Mouse (Mus musculus): ENCODE data around the gene Ehmt2. TPM values are rescaled to one million over a fixed set of nuclear protein-coding genes. Genes with fewer than 3 reads are reported as not detected.

The Ehmt2 gene
- 27.4 and 30.6 TPM in 2 replicates for polyA plus RNA-seq (2012; ENCODE audit: insufficient read depth, insufficient read length, missing spikeins)

GRCm38 (mm10) chr17:34898160-34898586 is at the start of gene Ehmt2, which contains the start of gene C2:
Ehmt2 (plus strand) TSS chr17:34898469.
C2 (minus strand) TSS chr17:34898265.
- peak within 1 kb of the TSS; percentile 96 for H3K27ac ChIP-seq (replicated peaks; ENCODE audit: low read depth, low read length)
- H3K4me3 ChIP-seq (ENCODE audit: insufficient read depth, low read depth, low read length), result peak within 1 kb of the TSS; percentile 97
- H3K4me1 ChIP-seq (ENCODE audit: control insufficient read depth, insufficient read depth, insufficient read length, low read length), result peaks cover 3% of the 10 kb centered on the region; the same call in 1 of the 2 replicates

GRCm38 (mm10) chr17:34849722-34850516 is 48.4 kb upstream of the Ehmt2 start, which contains the start of the genes Skiv2l and Nelfe:
Skiv2l (minus strand) TSS chr17:34850210.
Nelfe (plus strand) TSS chr17:34850391.
- Histone ChIP-seq H3K4me1 (ENCODE audit: control insufficient read depth, insufficient read depth, insufficient read length, low read length) (peaks cover 7% of the 10 kb centered on the region; the same call in 1 of the 2 replicates), H3K27ac (replicated peaks; ENCODE audit: low read depth, low read length) (peak within 1 kb of the TSS; percentile 31; the same call in 1 of the 2 replicates), H3K4me3 (ENCODE audit: insufficient read depth, low read depth, low read length) (peak within 1 kb of the TSS; percentile 78)

- peak overlapping the region; percentile 78 for H3K4me3 ChIP-seq (ENCODE audit: insufficient read depth, low read depth, low read length)
- peaks cover 7% of the 10 kb centered on the region; the same call in 1 of the 2 replicates for H3K4me1 ChIP-seq (ENCODE audit: control insufficient read depth, insufficient read depth, insufficient read length, low read length)
- H3K27ac ChIP-seq (replicated peaks; ENCODE audit: low read depth, low read length), result 0 out of 2 replicates have a peak overlapping the region, but pooled peaks have one; percentile 13
These were observed 47.6 kb upstream of the Ehmt2 start for GRCm38 (mm10) chr17:34850517-34851125.

GRCm38 (mm10) chr17:34853511-34853910 is 44.8 kb upstream of the Ehmt2 start:
- Histone ChIP-seq H3K4me3 (ENCODE audit: insufficient read depth, low read depth, low read length) (no peak overlapping the region), H3K27ac (replicated peaks; ENCODE audit: low read depth, low read length) (no peak overlapping the region), H3K4me1 (ENCODE audit: control insufficient read depth, insufficient read depth, insufficient read length, low read length) (peaks cover 7% of the 10 kb centered on the region; the same call in 1 of the 2 replicates)

- Histone ChIP-seq H3K4me1 (ENCODE audit: control insufficient read depth, insufficient read depth, insufficient read length, low read length) (peaks cover 3% of the 10 kb centered on the region; the same call in 1 of the 2 replicates), H3K27ac (replicated peaks; ENCODE audit: low read depth, low read length) (no peak overlapping the region), H3K4me3 (ENCODE audit: insufficient read depth, low read depth, low read length) (no peak overlapping the region)
These were observed 43.5 kb upstream of the Ehmt2 start for GRCm38 (mm10) chr17:34854761-34855160.

GRCm38 (mm10) chr17:34855825-34856224 is 42.4 kb upstream of the Ehmt2 start:
- Histone ChIP-seq H3K4me3 (ENCODE audit: insufficient read depth, low read depth, low read length) (no peak overlapping the region), H3K4me1 (ENCODE audit: control insufficient read depth, insufficient read depth, insufficient read length, low read length) (peaks cover 3% of the 10 kb centered on the region; the same call in 1 of the 2 replicates), H3K27ac (replicated peaks; ENCODE audit: low read depth, low read length) (no peak overlapping the region)

- H3K4me1 ChIP-seq (ENCODE audit: control insufficient read depth, insufficient read depth, insufficient read length, low read length), result no peaks in the 10 kb centered on the region
- H3K27ac ChIP-seq (replicated peaks; ENCODE audit: low read depth, low read length), result no peak overlapping the region
- H3K4me3 ChIP-seq (ENCODE audit: insufficient read depth, low read depth, low read length), result no peak overlapping the region
These were observed 39.6 kb upstream of the Ehmt2 start for GRCm38 (mm10) chr17:34858670-34859069.

GRCm38 (mm10) chr17:34860514-34860913 is 37.8 kb upstream of the Ehmt2 start:
- no peak overlapping the region for H3K4me3 ChIP-seq (ENCODE audit: insufficient read depth, low read depth, low read length)
- no peaks in the 10 kb centered on the region for H3K4me1 ChIP-seq (ENCODE audit: control insufficient read depth, insufficient read depth, insufficient read length, low read length)
- H3K27ac ChIP-seq (replicated peaks; ENCODE audit: low read depth, low read length), result no peak overlapping the region

GRCm38 (mm10) chr17:34861704-34862415 is 36.4 kb upstream of the Ehmt2 start:
- Histone ChIP-seq H3K4me1 (ENCODE audit: control insufficient read depth, insufficient read depth, insufficient read length, low read length) (no peaks in the 10 kb centered on the region), H3K27ac (replicated peaks; ENCODE audit: low read depth, low read length) (peak overlapping the region; percentile 49; the same call in 1 of the 2 replicates), H3K4me3 (ENCODE audit: insufficient read depth, low read depth, low read length) (no peak overlapping the region)

GRCm38 (mm10) chr17:34862416-34863081 is 35.7 kb upstream of the Ehmt2 start, which contains the start of gene Cfb:
Cfb (minus strand) TSS chr17:34862518.
- no peaks in the 10 kb centered on the region for H3K4me1 ChIP-seq (ENCODE audit: control insufficient read depth, insufficient read depth, insufficient read length, low read length)
- no peak within 1 kb of the TSS for H3K4me3 ChIP-seq (ENCODE audit: insufficient read depth, low read depth, low read length)
- H3K27ac ChIP-seq (replicated peaks; ENCODE audit: low read depth, low read length), result peak within 1 kb of the TSS; percentile 49; the same call in 1 of the 2 replicates

- H3K4me1 ChIP-seq (ENCODE audit: control insufficient read depth, insufficient read depth, insufficient read length, low read length), result no peaks in the 10 kb centered on the region
- no peak overlapping the region for H3K27ac ChIP-seq (replicated peaks; ENCODE audit: low read depth, low read length)
- H3K4me3 ChIP-seq (ENCODE audit: insufficient read depth, low read depth, low read length), result no peak overlapping the region
These were observed 32.3 kb upstream of the Ehmt2 start for GRCm38 (mm10) chr17:34865981-34866380.

- Histone ChIP-seq H3K4me1 (ENCODE audit: control insufficient read depth, insufficient read depth, insufficient read length, low read length) (no peaks in the 10 kb centered on the region), H3K4me3 (ENCODE audit: insufficient read depth, low read depth, low read length) (no peak overlapping the region), H3K27ac (replicated peaks; ENCODE audit: low read depth, low read length) (no peak overlapping the region)
These were observed 23.9 kb upstream of the Ehmt2 start for GRCm38 (mm10) chr17:34874321-34874720.

- H3K4me3 ChIP-seq (ENCODE audit: insufficient read depth, low read depth, low read length), result peak within 1 kb of the TSS; percentile 28; the same call in 1 of the 2 replicates
- no peak within 1 kb of the TSS for H3K27ac ChIP-seq (replicated peaks; ENCODE audit: low read depth, low read length)
- 0 out of 2 replicates have a peak, but pooled peaks cover 2% of the 10 kb centered on the region for H3K4me1 ChIP-seq (ENCODE audit: control insufficient read depth, insufficient read depth, insufficient read length, low read length)
These were observed 18.9 kb upstream of the Ehmt2 start, which contains the start of gene Zbtb12 for GRCm38 (mm10) chr17:34879336-34879879. Zbtb12 (plus strand) TSS chr17:34879483.

GRCm38 (mm10) chr17:34881166-34881565 is 17.1 kb upstream of the Ehmt2 start:
- Histone ChIP-seq H3K27ac (replicated peaks; ENCODE audit: low read depth, low read length) (no peak overlapping the region), H3K4me3 (ENCODE audit: insufficient read depth, low read depth, low read length) (no peak overlapping the region), H3K4me1 (ENCODE audit: control insufficient read depth, insufficient read depth, insufficient read length, low read length) (0 out of 2 replicates have a peak, but pooled peaks cover 2% of the 10 kb centered on the region)
